Mouse (Mus musculus): ENCODE results near the gene Tnip1.

- TF ChIP-seq POLR2A (IDR thresholded peaks at IDR 0.05; ENCODE audit: low read depth, low read length) = no peak
- no peak for TF ChIP-seq CTCF (IDR thresholded peaks at IDR 0.05; ENCODE audit: extremely low read depth, insufficient read length, insufficient replicate concordance, low read depth, low read length)
Observed at GRCm38 (mm10) chr11:54985086-54985485, 22.4 kb upstream of the Tnip1 start.
